Mouse (Mus musculus) CH12.LX (cell line): Measurements from ENCODE around the gene Cyp2b19. TPM values are rescaled to one million over a fixed set of nuclear protein-coding genes. Genes with fewer than 3 reads are reported as not detected.

Experiments
- DNase-seq: peaks from one replicate; pipeline ENCODE4 v3.0.0-alpha.2; 2013; ENCODE audit errors: extremely low read depth
- H3K27ac ChIP-seq: 2 replicates; pipeline ENCODE4 v1.5.1; 2012; ENCODE audit warnings: low read depth, mild to moderate bottlenecking, control low read depth, moderate library complexity; ENCODE audit not compliant: insufficient read depth
- H3K27me3 ChIP-seq: replicated peaks from 2 replicates; pipeline ENCODE3; 2012; ENCODE audit warnings: inconsistent platforms
- H3K36me3 ChIP-seq, 2 experiments: replicated peaks in 1 of 2; 2 replicates each; pipeline versions ENCODE3 to v1.6.1; 2012; ENCODE audit warnings: inconsistent platforms in 1 of 2, low read length in 1 of 2, mild to moderate bottlenecking in 1 of 2, mixed read lengths in 1 of 2, moderate library complexity in 1 of 2; ENCODE audit not compliant: control insufficient read depth in 1 of 2, insufficient read depth in 1 of 2
- H3K4me1 ChIP-seq, 2 experiments: 2 replicates each; pipeline ENCODE4 v1.6.1; 2012; ENCODE audit warnings: inconsistent platforms in 1 of 2, moderate library complexity in 1 of 2; ENCODE audit not compliant: insufficient read depth in 2 of 2, control insufficient read depth in 1 of 2
- H3K4me2 ChIP-seq: 2 replicates; pipeline ENCODE4 v1.6.1; 2012; ENCODE audit warnings: low read depth, mild to moderate bottlenecking, control low read depth; ENCODE audit not compliant: poor library complexity, insufficient read depth, severe bottlenecking
- H3K4me3 ChIP-seq, 3 experiments: fragments of 150-350 bp in 1 of 3; sonication (generic) in 1 of 3; replicated peaks in 1 of 3; 2 replicates each; pipeline versions ENCODE3 to v1.5.1; 2011 to 2012; ENCODE audit warnings: low read depth in 2 of 3, low read length in 2 of 3, mild to moderate bottlenecking in 2 of 3, moderate library complexity in 2 of 3, control low read depth in 1 of 3, improper control_type of control experiment in 1 of 3, inconsistent platforms in 1 of 3, mixed read lengths in 1 of 3; ENCODE audit not compliant: poor library complexity in 1 of 3
- H3K79me2 ChIP-seq: replicated peaks from 2 replicates; pipeline ENCODE4 v1.6.1; 2012; ENCODE audit warnings: mild to moderate bottlenecking, moderate library complexity; ENCODE audit not compliant: control insufficient read depth, poor library complexity, insufficient read depth, severe bottlenecking; ENCODE audit errors: extremely low read depth
- H3K9ac ChIP-seq: 2 replicates; pipeline ENCODE4 v1.6.1; 2012; ENCODE audit warnings: low read depth, mild to moderate bottlenecking, control low read depth, moderate library complexity; ENCODE audit not compliant: insufficient read depth
- H3K9me3 ChIP-seq: replicated peaks from 2 replicates; pipeline ENCODE3; 2012; ENCODE audit warnings: low read length, inconsistent platforms, mixed read lengths
- BHLHE40 ChIP-seq: IDR thresholded peaks from 2 replicates; pipeline ENCODE4 v1.6.1; 2011; ENCODE audit warnings: mild to moderate bottlenecking, low read depth, low read length, improper control_type of control experiment
- CHD1 ChIP-seq: IDR thresholded peaks from 2 replicates; pipeline ENCODE4 v1.6.1; 2012; ENCODE audit warnings: low read depth, low read length, improper control_type of control experiment, inconsistent platforms
- CTCF ChIP-seq, 2 experiments: IDR thresholded peaks in 1 of 2; conservative IDR thresholded peaks in 1 of 2; 2 replicates each; pipeline ENCODE4 v1.5.1; 2011 to 2012; ENCODE audit warnings: low read depth in 2 of 2, low read length in 2 of 2, improper control_type of control experiment in 1 of 2, inconsistent platforms in 1 of 2, mild to moderate bottlenecking in 1 of 2, moderate library complexity in 1 of 2
- E2F4 ChIP-seq: IDR thresholded peaks from 2 replicates; pipeline ENCODE4 v1.6.1; 2011; ENCODE audit warnings: low read depth, low read length, improper control_type of control experiment; ENCODE audit not compliant: insufficient replicate concordance
- ELF1 ChIP-seq: IDR thresholded peaks from 2 replicates; pipeline ENCODE4 v1.6.1; 2014; ENCODE audit warnings: low read depth, mild to moderate bottlenecking, inconsistent platforms, low read length, improper control_type of control experiment
- JUN ChIP-seq: IDR thresholded peaks from 2 replicates; pipeline ENCODE4 v1.6.1; 2011; ENCODE audit warnings: low read depth, mild to moderate bottlenecking, low read length, improper control_type of control experiment, moderate library complexity; ENCODE audit not compliant: insufficient read depth
- MAZ ChIP-seq: IDR thresholded peaks from 2 replicates; pipeline ENCODE4 v1.6.1; 2012; ENCODE audit warnings: low read depth, mild to moderate bottlenecking, inconsistent platforms, low read length, improper control_type of control experiment, moderate library complexity
- MXI1 ChIP-seq: IDR thresholded peaks from 2 replicates; pipeline ENCODE4 v1.6.1; 2011; ENCODE audit warnings: mild to moderate bottlenecking, low read depth, low read length, improper control_type of control experiment
- MYC ChIP-seq: IDR thresholded peaks from 2 replicates; pipeline ENCODE4 v1.6.1; 2011; ENCODE audit warnings: low read depth, mild to moderate bottlenecking, improper control_type of control experiment, low read length
- NELFE ChIP-seq: IDR thresholded peaks from 2 replicates; pipeline ENCODE4 v1.6.1; 2011; ENCODE audit warnings: low read depth, low read length, improper control_type of control experiment
- PAX5 ChIP-seq: IDR thresholded peaks from 2 replicates; pipeline ENCODE4 v1.6.1; 2012; ENCODE audit warnings: low read length, inconsistent platforms, mixed read lengths
- POLR2AphosphoS2 ChIP-seq: IDR thresholded peaks from 2 replicates; pipeline ENCODE4 v1.6.1; 2011; ENCODE audit warnings: low read depth, low read length, improper control_type of control experiment
- RAD21 ChIP-seq: IDR thresholded peaks from 2 replicates; pipeline ENCODE4 v1.6.1; 2011; ENCODE audit warnings: low read depth, mild to moderate bottlenecking, low read length, improper control_type of control experiment, moderate library complexity
- RCOR1 ChIP-seq: conservative IDR thresholded peaks from 2 replicates; pipeline ENCODE4 v1.6.1; 2012; ENCODE audit warnings: low read depth, mild to moderate bottlenecking, inconsistent platforms, low read length, improper control_type of control experiment
- SIN3A ChIP-seq: IDR thresholded peaks from 2 replicates; pipeline ENCODE4 v1.6.1; 2012; ENCODE audit warnings: low read length, improper control_type of control experiment, inconsistent platforms
- SMC3 ChIP-seq: IDR thresholded peaks from 2 replicates; pipeline ENCODE4 v1.6.1; 2011; ENCODE audit warnings: low read depth, low read length, improper control_type of control experiment
- TBP ChIP-seq: conservative IDR thresholded peaks from 2 replicates; pipeline ENCODE4 v1.6.1; 2011; ENCODE audit warnings: low read depth, low read length, improper control_type of control experiment
- TCF12 ChIP-seq: IDR thresholded peaks from 2 replicates; pipeline ENCODE4 v1.6.1; 2014; ENCODE audit warnings: low read depth, mild to moderate bottlenecking, inconsistent platforms, low read length, improper control_type of control experiment
- USF2 ChIP-seq: conservative IDR thresholded peaks from 2 replicates; pipeline ENCODE4 v1.6.1; 2011; ENCODE audit warnings: low read depth, low read length, improper control_type of control experiment
- ZC3H11A ChIP-seq: IDR thresholded peaks from 2 replicates; pipeline ENCODE4 v1.6.1; 2012; ENCODE audit warnings: low read depth, mild to moderate bottlenecking, inconsistent platforms, low read length, improper control_type of control experiment
- dilution Hi-C: fragments of 300-500 bp; cut with MboI; formaldehyde crosslinking; loops from 2 replicates; pipeline ENCODE4 v1.14.3; 2020; ENCODE audit warnings: low sequenced_read_pairs; ENCODE audit not compliant: extremely low pct_unique_long_range_greater_than_20kb, extremely low pct_ligation_motif_present
- in situ Hi-C: fragments of 300-500 bp; cut with MboI; formaldehyde crosslinking; loops from 3 replicates; pipeline ENCODE4 v1.14.3; 2019; ENCODE audit warnings: low sequenced_read_pairs, low pct_ligation_motif_present, low pct_unique_long_range_greater_than_20kb, mixed read lengths
- polyA plus RNA-seq: library from polyadenylated mRNA; unstranded; fragments of >175 nt; gene quantifications from 2 replicates; pipeline ENCODE4 v1.2.1, GENCODE M21; 2012; ENCODE audit warnings: low read depth; ENCODE audit not compliant: insufficient read length
- total RNA-seq, 2 experiments: library from RNA; depleted of rRNA; stranded (reverse); fragments of 300-350 nt in 1 of 2; fragments of >200 nt in 1 of 2; gene quantifications; 2 replicates each; pipeline ENCODE4 v1.2.3; 2012 to 2014

The Cyp2b19 gene
- total and polyA plus RNA-seq, 3 experiments: 0.04 to 0.11 TPM; not detected in 1

DNA sequence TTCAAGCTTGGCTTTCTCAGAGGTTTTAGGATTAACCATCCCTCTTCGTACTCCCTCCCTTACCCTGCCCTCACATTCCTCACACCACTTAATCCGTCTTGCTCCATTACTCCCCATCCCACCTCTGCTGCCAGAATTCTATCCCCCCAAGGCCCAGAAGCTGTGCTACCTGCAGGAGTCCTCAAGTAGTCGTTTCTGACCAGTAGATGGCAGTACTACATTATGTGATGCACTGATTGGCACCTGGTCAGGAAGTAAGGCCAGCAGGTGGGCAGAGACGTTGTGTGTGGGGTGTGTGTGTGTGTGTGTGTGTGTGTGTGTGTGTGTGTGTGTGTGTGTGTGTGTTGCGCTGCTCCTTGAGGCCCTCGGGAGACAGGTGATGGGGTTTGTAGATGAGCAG is 18.9 kb downstream of the Cyp2b19 start:
- Histone ChIP-seq H3K27me3 (peaks cover 11% of the 10 kb centered on the region), H3K4me1 (peaks cover 10 to 14% of the 10 kb centered on the region in 2 experiments), H3K9me3 (no peaks in the 10 kb centered on the region), H3K9ac (no peak overlapping the region), H3K79me2 (peaks cover 5% of the 10 kb centered on the region; the same call in 1 of the 2 replicates), H3K36me3 (peaks cover 0 to 2% of the 10 kb centered on the region in 2 experiments), H3K4me2 (no peak overlapping the region), H3K27ac (no peak overlapping the region), H3K4me3 (no peak overlapping the region)
- peak; percentile 49 for DNase-seq
- in situ Hi-C loops (loop anchor here (10.0 kb wide), 1 partner anchor 69 kb away; no protein-coding TSS in a partner anchor), dilution Hi-C loops (no loop called here)
- TF ChIP-seq ELF1 (peak; percentile 62), CTCF (conservative IDR thresholded peaks at IDR 0.05 in 1 of 2, IDR thresholded peaks at IDR 0.05 in 1 of 2; ENCODE audit: low read depth in 2 of 2, low read length in 2 of 2) (peak in 1 of 2 experiments; percentile 87; a peak in 2 of 4 replicates), SMC3 (peak; percentile 75), ZC3H11A (0 out of 2 replicates have a peak, but pooled peaks have one; percentile 1), CHD1 (no peak), BHLHE40 (no peak), TCF12 (0 out of 2 replicates have a peak, but pooled peaks have one; percentile 23), RAD21 (peak; percentile 78)

DNA sequence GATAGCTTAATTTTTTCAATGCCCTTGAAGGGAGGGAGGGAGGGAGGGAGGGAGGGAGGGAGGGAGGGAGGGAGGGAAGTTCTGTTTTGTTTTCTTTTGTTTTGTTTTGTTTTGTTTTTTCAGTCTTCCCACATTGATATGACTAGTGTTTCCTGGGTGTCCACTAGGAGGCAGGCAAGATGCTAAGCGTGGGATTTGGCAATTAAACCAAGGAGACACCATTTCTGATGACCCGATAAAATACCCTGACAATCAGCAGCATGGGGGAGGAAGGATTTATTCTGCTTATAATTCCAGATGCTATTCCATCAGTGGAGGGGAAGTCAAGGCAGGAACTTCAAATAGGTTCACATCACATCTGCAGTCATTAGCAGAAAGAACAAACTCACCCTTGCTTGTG is 20.9 kb downstream of the Cyp2b19 start:
- peaks cover 5% of the 10 kb centered on the region; the same call in 1 of the 2 replicates for H3K79me2 ChIP-seq
- peaks cover 2% of the 10 kb centered on the region for H3K27me3 ChIP-seq
- in situ Hi-C loops: loop anchor here (10.0 kb wide), 1 partner anchor 67 kb away; no protein-coding TSS in a partner anchor
- no peak overlapping the region for H3K27ac ChIP-seq
- DNase-seq: no peak
- H3K9me3 ChIP-seq: no peaks in the 10 kb centered on the region
- H3K9ac ChIP-seq: no peak overlapping the region
- TF ChIP-seq JUN (no peak), MAZ (no peak), E2F4 (no peak), MYC (no peak), POLR2AphosphoS2 (no peak), PAX5 (no peak), TBP (no peak), RAD21 (peak; percentile 29), NELFE (no peak), SIN3A (no peak), SMC3 (peak; percentile 55), RCOR1 (no peak), CTCF (conservative IDR thresholded peaks at IDR 0.05 in 1 of 2, IDR thresholded peaks at IDR 0.05 in 1 of 2; ENCODE audit: low read depth in 2 of 2, low read length in 2 of 2) (peak; percentile 24 to 62; a peak in 3 of 4 replicates), USF2 (no peak), MXI1 (no peak)
- H3K4me3 ChIP-seq: no peak overlapping the region
- dilution Hi-C loops: no loop called here
- H3K36me3 ChIP-seq: no peaks in the 10 kb centered on the region
- H3K4me1 ChIP-seq: peaks cover 16 to 26% of the 10 kb centered on the region in 2 experiments
- H3K4me2 ChIP-seq: 0 out of 2 replicates have a peak overlapping the region, but pooled peaks have one; percentile 3
